Mouse (Mus musculus) large intestine, adult 2 months (tissue): ENCODE data around the gene Ascc1. TPM values are rescaled to one million over a fixed set of nuclear protein-coding genes. Genes with fewer than 3 reads are reported as not detected.
A peak's percentile ranks its signal among the peaks of the same experiment; 100 is the strongest.

Experiments used
- DNase-seq: peaks from one replicate; pipeline ENCODE4 v3.0.0-alpha.2; 2012; ENCODE audit warnings: low read depth, low spot score
- WGBS: fragments of 180-500 bp; shearing (Covaris S2); methylation state at CpG from one replicate; pipeline ENCODE4 v1.1.7; 2018; 5-methylcytosine and 5-hydroxymethylcytosine counted together
- polyA plus RNA-seq: library from polyadenylated mRNA; depleted of rRNA; stranded (reverse); fragments of >200 nt; gene quantifications from 2 replicates; pipeline ENCODE4 v1.2.3, GENCODE M21; 2012; rRNA removed

The Ascc1 gene
- 18.8 and 21.2 TPM in 2 replicates for polyA plus RNA-seq

GRCm38 (mm10) chr10:60002673-60003212, at the start of gene Ascc1, which contains the start of gene Anapc16:
Ascc1 (plus strand) TSS chr10:60002805.
Anapc16 (minus strand) TSS chr10:60003135.
- WGBS = under 1% methylated on average over 51 of the region's 51 CpGs
- peak; percentile 78 for DNase-seq

- DNase-seq = no peak
- 36% methylated on average over 7 of the region's 7 CpGs for WGBS
These were observed 49.0 kb upstream of the Ascc1 start for GRCm38 (mm10) chr10:59953564-59954039.

GRCm38 (mm10) chr10:59956681-59957080, 45.9 kb upstream of the Ascc1 start:
- WGBS = 90% methylated on average over 5 of the region's 5 CpGs
- no peak for DNase-seq

- WGBS = 34% methylated on average over 25 of the region's 25 CpGs
- no peak for DNase-seq
These were observed 45.1 kb upstream of the Ascc1 start for GRCm38 (mm10) chr10:59957171-59958149.

- DNase-seq = no peak
These were observed 44.1 kb upstream of the Ascc1 start for GRCm38 (mm10) chr10:59958458-59958857.

GRCm38 (mm10) chr10:59959517-59959916, 43.1 kb upstream of the Ascc1 start:
- WGBS = 81% methylated on average over 12 of the region's 12 CpGs
- DNase-seq = no peak

More at GRCm38 (mm10) chr10:59958458-59958857, 44.1 kb upstream of the Ascc1 start:
- 75% methylated on average over 5 of the region's 5 CpGs for WGBS

GRCm38 (mm10) chr10:59963609-59964008, 39.0 kb upstream of the Ascc1 start:
- DNase-seq = no peak
- WGBS = 56% methylated on average over 2 of the region's 2 CpGs

- no peak for DNase-seq
- WGBS = 17% methylated on average over 21 of the region's 23 CpGs
These were observed 37.9 kb upstream of the Ascc1 start for GRCm38 (mm10) chr10:59964504-59965361.

GRCm38 (mm10) chr10:59965362-59965695, 37.3 kb upstream of the Ascc1 start:
- no peak for DNase-seq
- 36% methylated on average over 9 of the region's 9 CpGs for WGBS

GRCm38 (mm10) chr10:59965788-59966187, 36.8 kb upstream of the Ascc1 start:
- DNase-seq = no peak
- WGBS = 64% methylated on average over 8 of the region's 8 CpGs

- DNase-seq = no peak
- 96% methylated on average over 6 of the region's 6 CpGs for WGBS
These were observed 35.9 kb upstream of the Ascc1 start for GRCm38 (mm10) chr10:59966743-59967142.

- DNase-seq = no peak
- 65% methylated on average over 6 of the region's 6 CpGs for WGBS
These were observed 35.2 kb upstream of the Ascc1 start for GRCm38 (mm10) chr10:59967309-59967942.

GRCm38 (mm10) chr10:59969821-59970449, 32.7 kb upstream of the Ascc1 start:
- DNase-seq = no peak
- WGBS = 3% methylated on average over 25 of the region's 25 CpGs

GRCm38 (mm10) chr10:59970450-59971062, 32.0 kb upstream of the Ascc1 start:
- 18% methylated on average over 6 of the region's 6 CpGs for WGBS

GRCm38 (mm10) chr10:59971813-59972212, 30.8 kb upstream of the Ascc1 start:
- no peak for DNase-seq

More at GRCm38 (mm10) chr10:59970450-59971062, 32.0 kb upstream of the Ascc1 start:
- no peak for DNase-seq

GRCm38 (mm10) chr10:59972534-59972933, 30.1 kb upstream of the Ascc1 start:
- 27% methylated on average over 2 of the region's 2 CpGs for WGBS
- peak; percentile 92 for DNase-seq

More at GRCm38 (mm10) chr10:59971813-59972212, 30.8 kb upstream of the Ascc1 start:
- 53% methylated on average over 8 of the region's 8 CpGs for WGBS

GRCm38 (mm10) chr10:59972999-59973398, 29.6 kb upstream of the Ascc1 start:
- no peak for DNase-seq
- 30% methylated on average over 6 of the region's 6 CpGs for WGBS

- no peak for DNase-seq
- WGBS = 39% methylated on average over 4 of the region's 4 CpGs
These were observed 29.2 kb upstream of the Ascc1 start for GRCm38 (mm10) chr10:59973400-59973799.
